Mouse (Mus musculus) megakaryocyte, embryonic 14.5 days (primary cell): ENCODE results near the gene Ccdc102a.

Experiments used
- FLI1 ChIP-seq: IDR thresholded peaks from 2 replicates; pipeline ENCODE4 v1.6.1; 2012; ENCODE audit warnings: low read length, inconsistent platforms, mixed read lengths
- GATA1 ChIP-seq: IDR thresholded peaks from 3 replicates; pipeline ENCODE4 v1.6.1; 2012; ENCODE audit warnings: mixed read lengths, low read length, inconsistent platforms, borderline replicate concordance

DNA sequence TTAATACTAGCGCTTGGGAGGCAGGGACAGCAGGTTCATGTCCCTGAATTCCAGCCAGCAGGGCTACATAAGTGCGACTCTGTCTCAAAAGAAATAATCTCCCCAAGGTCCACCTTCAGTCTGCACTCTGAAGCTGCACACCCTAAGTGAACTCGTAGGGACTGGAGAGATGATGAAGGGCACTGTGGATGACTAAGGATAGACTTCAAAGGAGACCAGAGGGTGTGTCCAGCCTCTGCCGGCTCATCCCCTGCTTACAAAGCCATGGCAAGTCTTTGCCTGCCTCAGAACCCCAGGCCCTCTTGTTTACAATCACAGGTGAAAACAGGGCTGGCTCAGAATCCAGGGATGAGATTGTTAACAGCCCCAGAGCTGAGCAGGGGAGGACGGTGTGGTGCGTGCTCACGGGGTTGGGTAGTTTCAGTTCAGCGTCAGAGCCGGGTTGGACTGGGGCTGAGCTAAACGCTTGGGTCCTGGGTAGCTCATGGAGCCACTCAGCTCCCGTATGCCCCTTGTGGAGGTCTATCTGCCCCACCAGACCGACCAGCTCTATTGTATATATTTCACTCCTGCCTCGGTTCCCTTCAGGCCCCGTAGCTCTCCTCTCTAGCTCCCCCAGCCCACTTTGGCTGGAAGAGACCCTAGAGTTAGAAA lies 29.4 kb downstream of the Ccdc102a start:
- TF ChIP-seq FLI1, result no peak
- no peak for TF ChIP-seq GATA1
